Mouse (Mus musculus) lung, adult 2 months (tissue): ENCODE measurements at regions not wholly inside any gene's neighbourhood (a gene's known extent, or its start where the extent isn't known, plus 50 kb on each side); places are given as distances from the start of the nearest gene placed in this dataset.

Source experiments
- CTCF ChIP-seq: fragments of 200-500 bp; IDR thresholded peaks from 2 replicates; pipeline ENCODE4 v1.5.1; 2011; ENCODE audit warnings: mild to moderate bottlenecking, low read length, control low read depth; ENCODE audit not compliant: insufficient read depth
- POLR2A ChIP-seq: fragments of 200-500 bp; IDR thresholded peaks from 2 replicates; pipeline ENCODE4 v1.6.1; 2011; ENCODE audit warnings: low read depth, mild to moderate bottlenecking, control low read depth, low read length, borderline replicate concordance; ENCODE audit errors: extremely low read depth

- TF ChIP-seq CTCF (no peak), POLR2A (no peak)
These were observed 60.9 kb upstream of the Gm10181 start for GRCm38 (mm10) chr9:25028305-25028704.
